Mouse (Mus musculus) forebrain, postnatal 0 days (tissue): ENCODE measurements around the gene Svop. TPM values are rescaled to one million over a fixed set of nuclear protein-coding genes. Genes with fewer than 3 reads are reported as not detected.

Experiments used
- ATAC-seq: fragments of 200-750 bp; cut with Nextera tagmentation; 2 replicates; pipeline ENCODE4 v1.8.0; 2017; ENCODE audit warnings: mild to moderate bottlenecking, moderate library complexity
- DNase-seq: peaks from one replicate; pipeline ENCODE4 v3.0.0-alpha.2; 2015
- H3K27ac ChIP-seq: fragments of 300-500 bp; sonication (generic); 2 replicates; pipeline ENCODE4 v1.5.1; 2014; ENCODE audit warnings: low read depth, mild to moderate bottlenecking, antibody characterized with exemption, low read length, moderate library complexity, mixed read lengths
- H3K27me3 ChIP-seq: fragments of 300-500 bp; sonication (generic); 2 replicates; pipeline ENCODE4 v1.6.1; 2014; ENCODE audit warnings: mild to moderate bottlenecking, low read length, mixed read lengths; ENCODE audit not compliant: insufficient read depth
- H3K36me3 ChIP-seq: fragments of 300-500 bp; sonication (generic); 2 replicates; pipeline ENCODE4 v1.6.1; 2014; ENCODE audit warnings: mild to moderate bottlenecking, moderate library complexity; ENCODE audit not compliant: insufficient read depth
- H3K4me1 ChIP-seq: fragments of 300-500 bp; sonication (generic); 2 replicates; pipeline ENCODE4 v1.6.1; 2014; ENCODE audit warnings: antibody characterized with exemption; ENCODE audit not compliant: insufficient read depth
- H3K4me2 ChIP-seq: fragments of 300-500 bp; sonication (generic); 2 replicates; pipeline ENCODE4 v1.6.1; 2014; ENCODE audit warnings: low read depth, mild to moderate bottlenecking, moderate library complexity
- H3K4me3 ChIP-seq: fragments of 300-500 bp; sonication (generic); 2 replicates; pipeline ENCODE4 v1.5.1; 2014; ENCODE audit warnings: low read depth, low read length, mixed read lengths
- H3K9ac ChIP-seq: fragments of 300-500 bp; sonication (generic); 2 replicates; pipeline ENCODE4 v1.6.1; 2014; ENCODE audit warnings: mild to moderate bottlenecking
- H3K9me3 ChIP-seq: fragments of 300-500 bp; sonication (generic); 2 replicates; pipeline ENCODE4 v1.6.1; 2016; ENCODE audit warnings: low read length
- CTCF ChIP-seq: sonication (generic); IDR thresholded peaks from 2 replicates; pipeline ENCODE4 v1.5.1; 2016; ENCODE audit warnings: antibody characterized with exemption, control low read depth, low read depth
- WGBS: fragments of 180-500 bp; shearing (Covaris S2); extraction: QIAGEN DNeasy Blood & Tissue Kit; methylation state at CpG from one replicate; pipeline ENCODE4 v1.1.7; 2014; 5-methylcytosine and 5-hydroxymethylcytosine counted together
- polyA plus RNA-seq: library from polyadenylated mRNA; unstranded; fragments of >200 nt; fragmentation: Nextera tagmentation; extraction: Ambion mirVana; gene quantifications from 2 replicates; pipeline ENCODE4 v1.2.1, GENCODE M21; 2015
- total RNA-seq: library from RNA; depleted of rRNA; stranded (reverse); fragments of >200 nt; gene quantifications from 2 replicates; pipeline ENCODE4 v1.2.3, GENCODE M21; 2014

Svop gene
- total and polyA plus RNA-seq, 2 experiments from 2014 or later: 97.5 to 177 TPM

DNA sequence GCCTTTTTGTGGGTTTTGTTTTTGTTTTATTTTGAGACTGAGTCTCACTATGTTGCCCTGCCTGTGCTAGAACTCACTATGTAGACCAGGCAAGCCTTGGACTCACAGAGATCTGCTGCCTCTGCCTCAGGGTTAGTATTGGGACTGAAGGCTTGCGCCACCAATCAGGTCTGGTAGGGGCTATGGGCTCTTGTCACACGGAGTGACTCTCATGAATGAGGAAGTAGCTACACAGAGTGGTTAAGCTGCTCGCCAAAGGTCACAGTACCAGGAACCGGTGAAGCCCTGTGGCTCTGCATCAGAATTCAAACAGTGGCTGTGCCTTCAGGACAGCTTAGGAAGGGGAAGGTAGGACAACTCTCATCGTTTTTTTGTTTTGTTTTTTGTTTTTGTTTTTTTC is 92.0 kb downstream of the Svop start:
- Histone ChIP-seq H3K4me1 (no peaks in the 10 kb centered on the region), H3K4me2 (no peak overlapping the region), H3K9ac (no peak overlapping the region), H3K9me3 (no peaks in the 10 kb centered on the region), H3K36me3 (no peaks in the 10 kb centered on the region), H3K4me3 (no peak overlapping the region), H3K27ac (no peak overlapping the region), H3K27me3 (no peaks in the 10 kb centered on the region)
- 71% methylated on average over 5 of the region's 5 CpGs for WGBS
- DNase-seq (no peak), ATAC-seq (no peak)
- no peak for TF ChIP-seq CTCF

- no peak overlapping the region for H3K27ac ChIP-seq
- H3K27me3 ChIP-seq: no peaks in the 10 kb centered on the region
- H3K36me3 ChIP-seq: no peaks in the 10 kb centered on the region
- peaks cover 11% of the 10 kb centered on the region; the same call in 1 of the 2 replicates for H3K4me1 ChIP-seq
- no peak overlapping the region for H3K9ac ChIP-seq
- no peak overlapping the region for H3K4me2 ChIP-seq
- 35% methylated on average over 2 of the region's 2 CpGs for WGBS
- no peak for TF ChIP-seq CTCF
- DNase-seq: no peak
- H3K9me3 ChIP-seq: no peaks in the 10 kb centered on the region
- no peak overlapping the region for H3K4me3 ChIP-seq
- no peak for ATAC-seq
Observed at GRCm38 (mm10) chr5:113996458-113996857, 94.9 kb downstream of the Svop start.

DNA sequence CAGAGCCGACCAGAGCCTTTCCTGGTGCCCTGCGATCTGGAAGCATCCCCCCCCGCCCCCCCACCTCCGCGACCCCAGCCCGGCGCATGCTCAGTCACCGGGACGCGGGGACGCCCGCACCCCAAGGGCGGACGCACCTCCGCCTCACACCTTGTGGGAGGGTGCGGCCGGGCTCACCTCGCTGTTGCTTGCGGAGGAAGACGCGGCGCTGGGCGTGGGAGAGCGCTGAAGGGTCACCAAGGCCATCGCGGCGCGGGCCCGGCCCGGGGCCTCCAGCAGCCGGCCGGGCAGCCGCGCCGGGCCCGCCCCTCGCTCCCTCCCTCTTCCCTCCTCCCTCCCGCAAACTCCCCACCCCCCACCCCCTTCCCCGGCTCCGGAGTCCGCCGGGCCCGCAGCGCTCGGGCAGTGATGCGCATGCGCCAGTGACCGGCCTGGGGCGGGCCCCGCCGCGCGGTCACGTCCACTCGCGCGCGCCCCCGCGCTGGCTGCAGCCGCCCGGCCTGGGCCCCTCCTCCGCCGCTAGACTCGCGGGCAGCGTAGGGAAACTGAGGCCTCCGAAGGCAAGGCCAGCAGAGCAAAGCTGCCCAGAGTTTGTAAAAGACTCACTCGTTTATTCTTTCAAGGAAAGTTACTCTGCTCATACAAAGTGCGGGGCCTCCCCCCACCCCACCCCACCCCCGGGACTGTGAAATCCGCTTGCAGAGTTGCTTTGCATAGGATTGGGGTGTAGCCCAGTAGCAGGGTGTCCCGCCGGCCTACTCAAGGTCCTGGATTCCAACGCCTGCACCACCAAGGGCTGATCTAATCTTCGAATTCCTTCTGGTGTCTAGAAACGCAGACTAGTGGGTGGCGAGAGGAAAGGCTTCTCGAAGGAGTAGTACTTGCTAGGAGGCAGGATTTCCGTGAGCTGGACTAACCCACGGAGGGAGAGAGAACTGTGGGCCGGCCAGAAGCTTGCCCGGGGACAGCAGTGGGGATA is 97.6 kb downstream of the Svop start, which contains the start of gene Ssh1:
TSS of gene Ssh1 (minus strand) at position 408 of the 979 bp plus-strand sequence.
- Histone ChIP-seq H3K4me3 (peak within 1 kb of the TSS; percentile 86), H3K27ac (peak within 1 kb of the TSS; percentile 96), H3K9ac (peak within 1 kb of the TSS; percentile 92), H3K36me3 (no peaks in the 10 kb centered on the region; the same call in 1 of the 2 replicates), H3K4me2 (peak within 1 kb of the TSS; percentile 82), H3K9me3 (no peaks in the 10 kb centered on the region), H3K27me3 (no peaks in the 10 kb centered on the region), H3K4me1 (peaks cover 11% of the 10 kb centered on the region; the same call in 1 of the 2 replicates)
- TF ChIP-seq CTCF: 0 out of 2 replicates have a peak, but pooled peaks have one; percentile 24
- ATAC-seq: peak; percentile 84
- DNase-seq: peak; percentile 92
- 3% methylated on average over 69 of the region's 83 CpGs for WGBS

DNA sequence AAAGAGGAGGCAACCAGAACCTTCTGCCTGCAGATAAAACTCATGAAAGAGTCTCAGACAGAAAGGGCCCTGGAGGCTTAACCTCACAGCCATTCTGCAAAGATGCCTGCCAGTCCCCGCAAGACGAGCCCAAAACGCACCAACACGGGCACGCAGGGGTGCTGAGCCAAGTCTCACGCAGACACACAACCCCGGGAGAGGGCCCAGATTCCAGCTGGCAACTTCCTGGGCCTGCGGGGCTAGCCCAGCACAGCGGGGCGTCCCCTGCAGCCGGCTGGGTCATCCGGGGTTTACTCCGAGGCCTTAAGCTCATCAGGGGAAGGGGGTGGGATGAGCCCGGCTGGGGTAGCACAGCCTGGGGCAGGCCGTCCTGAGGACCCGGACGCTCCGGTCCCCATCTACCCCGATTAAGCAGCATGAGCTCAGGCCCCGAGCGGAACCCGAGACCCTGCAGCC is 98.3 kb downstream of the Svop start:
- Histone ChIP-seq H3K4me3 (peak overlapping the region; percentile 86), H3K9me3 (no peaks in the 10 kb centered on the region), H3K27ac (peak overlapping the region; percentile 96), H3K9ac (peak overlapping the region; percentile 92), H3K36me3 (no peaks in the 10 kb centered on the region; the same call in 1 of the 2 replicates), H3K4me2 (peak overlapping the region; percentile 82), H3K27me3 (no peaks in the 10 kb centered on the region), H3K4me1 (peaks cover 11% of the 10 kb centered on the region; the same call in 1 of the 2 replicates)
- ATAC-seq (no peak; the same call in 1 of the 2 replicates), DNase-seq (peak; percentile 78)
- no peak for TF ChIP-seq CTCF
- WGBS: 2% methylated on average over 22 of the region's 22 CpGs

DNA sequence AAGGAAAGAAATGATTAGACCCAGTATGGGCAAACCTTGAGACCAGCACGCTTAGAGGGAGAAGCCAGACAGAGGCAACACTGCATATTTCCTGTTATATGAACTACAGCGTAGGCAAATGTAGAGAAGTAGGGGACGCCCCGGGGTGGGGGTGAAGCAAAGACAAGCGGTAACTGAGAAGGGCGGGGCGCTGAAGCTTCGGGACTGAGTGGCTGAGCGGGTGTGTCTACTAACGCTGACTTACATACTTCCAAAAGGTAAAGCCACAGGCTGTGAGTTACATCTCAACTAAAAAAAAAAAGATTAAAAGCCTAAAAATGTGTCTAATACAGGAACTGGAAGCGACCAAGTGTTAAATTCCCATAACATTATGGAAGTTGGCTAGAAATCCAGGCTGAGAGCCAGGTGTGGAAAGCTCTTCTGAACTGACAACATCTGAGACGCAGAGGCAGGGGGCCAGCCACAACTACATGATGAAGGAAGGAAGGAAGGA is 99.0 kb downstream of the Svop start:
- H3K27me3 ChIP-seq: no peaks in the 10 kb centered on the region
- no peak for TF ChIP-seq CTCF
- no peaks in the 10 kb centered on the region for H3K9me3 ChIP-seq
- peak overlapping the region; percentile 82 for H3K4me2 ChIP-seq
- DNase-seq (peak; percentile 38), ATAC-seq (no peak)
- H3K4me1 ChIP-seq: peaks cover 11% of the 10 kb centered on the region; the same call in 1 of the 2 replicates
- H3K27ac ChIP-seq: peak overlapping the region; percentile 96
- 31% methylated on average over 12 of the region's 12 CpGs for WGBS
- H3K9ac ChIP-seq: peak overlapping the region; percentile 92
- H3K4me3 ChIP-seq: peak overlapping the region; percentile 86
- H3K36me3 ChIP-seq: no peaks in the 10 kb centered on the region; the same call in 1 of the 2 replicates

DNA sequence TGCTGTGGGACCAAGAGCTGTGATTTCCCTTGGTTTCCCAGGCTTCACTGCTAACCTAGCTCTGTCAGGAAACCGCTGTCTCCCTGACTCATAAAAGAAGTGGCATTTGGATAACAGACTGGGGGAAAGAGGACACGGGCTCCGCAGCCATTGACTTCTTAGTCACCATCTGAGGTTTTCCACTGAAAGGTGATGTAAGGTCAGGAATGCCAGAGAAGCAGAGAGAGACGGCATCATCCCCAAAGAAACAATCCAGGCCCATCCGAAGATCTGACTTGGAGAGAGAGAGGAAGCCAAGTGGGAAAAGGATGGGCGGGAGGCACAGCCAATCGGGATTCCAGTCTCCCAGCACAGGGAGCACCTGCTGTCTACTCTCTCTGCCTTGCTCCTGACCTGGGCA is 100.2 kb downstream of the Svop start:
- ATAC-seq (no peak), DNase-seq (no peak)
- H3K27ac ChIP-seq: no peak overlapping the region
- no peak overlapping the region for H3K4me3 ChIP-seq
- H3K9ac ChIP-seq: no peak overlapping the region
- no peaks in the 10 kb centered on the region for H3K9me3 ChIP-seq
- 0 out of 2 replicates have a peak overlapping the region, but pooled peaks have one; percentile 82 for H3K4me2 ChIP-seq
- H3K27me3 ChIP-seq: no peaks in the 10 kb centered on the region
- TF ChIP-seq CTCF: no peak
- H3K36me3 ChIP-seq: peaks cover 8% of the 10 kb centered on the region
- peaks cover 11% of the 10 kb centered on the region; the same call in 1 of the 2 replicates for H3K4me1 ChIP-seq
- WGBS: 69% methylated on average over 7 of the region's 7 CpGs
